Mouse (Mus musculus): ENCODE measurements at regions not wholly inside any gene's neighbourhood (a gene's known extent, or its start where the extent isn't known, plus 50 kb on each side); places are given as distances from the start of the nearest gene placed in this dataset.

- no peak for DNase-seq (ENCODE audit: low read depth)
Measured at GRCm38 (mm10) chr14:74359663-74360552, 280.7 kb upstream of the Htr2a start.

DNA sequence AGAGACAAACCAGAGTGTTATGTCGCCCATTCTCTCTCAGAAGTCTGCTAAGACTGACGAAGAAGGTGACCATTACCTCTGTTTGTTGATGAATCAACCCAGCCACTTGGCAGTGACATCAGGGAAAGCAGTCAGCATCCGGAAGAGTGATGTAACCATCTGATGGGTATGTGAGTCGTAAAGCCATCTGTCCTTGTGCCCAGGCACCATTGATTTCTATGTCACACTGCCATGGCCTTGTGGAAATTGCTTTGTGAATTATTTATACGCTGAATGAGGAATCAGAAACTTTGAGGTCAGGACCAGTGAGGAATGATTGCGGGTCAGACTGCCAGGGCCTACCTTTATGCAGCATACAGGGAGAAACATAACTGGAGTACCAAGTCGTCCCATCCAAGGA, 256.2 kb upstream of the Htr2a start:
- DNase-seq (ENCODE audit: low read depth): no peak

DNA sequence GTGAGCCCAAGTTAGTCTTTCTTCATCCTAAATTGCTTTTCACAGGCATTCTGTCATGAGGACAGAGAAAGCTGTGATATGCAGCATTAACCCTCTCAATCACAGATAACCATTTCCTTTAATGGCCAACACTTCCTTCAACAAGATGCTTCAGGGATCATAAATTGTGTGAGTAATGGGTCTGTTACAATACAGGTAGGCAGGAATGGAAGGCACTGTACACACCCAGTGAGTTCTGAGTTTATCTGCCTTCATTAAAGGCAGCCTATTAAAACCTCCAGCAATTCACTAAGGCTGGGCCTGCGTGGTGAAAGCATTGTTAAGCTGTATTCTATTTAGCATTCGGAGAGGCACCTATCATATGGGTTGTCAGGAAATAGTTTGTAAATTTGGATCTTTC, 248.2 kb upstream of the Htr2a start:
- DNase-seq (ENCODE audit: low read depth): no peak

GRCm38 (mm10) chr14:74397202-74397601, 243.4 kb upstream of the Htr2a start:
- DNase-seq (ENCODE audit: low read depth): no peak

- DNase-seq (ENCODE audit: low read depth): no peak
Measured at GRCm38 (mm10) chr14:74409441-74409840, 231.2 kb upstream of the Htr2a start.

- DNase-seq (ENCODE audit: low read depth): no peak
Measured at GRCm38 (mm10) chr14:74428226-74428625, 212.4 kb upstream of the Htr2a start.

DNA sequence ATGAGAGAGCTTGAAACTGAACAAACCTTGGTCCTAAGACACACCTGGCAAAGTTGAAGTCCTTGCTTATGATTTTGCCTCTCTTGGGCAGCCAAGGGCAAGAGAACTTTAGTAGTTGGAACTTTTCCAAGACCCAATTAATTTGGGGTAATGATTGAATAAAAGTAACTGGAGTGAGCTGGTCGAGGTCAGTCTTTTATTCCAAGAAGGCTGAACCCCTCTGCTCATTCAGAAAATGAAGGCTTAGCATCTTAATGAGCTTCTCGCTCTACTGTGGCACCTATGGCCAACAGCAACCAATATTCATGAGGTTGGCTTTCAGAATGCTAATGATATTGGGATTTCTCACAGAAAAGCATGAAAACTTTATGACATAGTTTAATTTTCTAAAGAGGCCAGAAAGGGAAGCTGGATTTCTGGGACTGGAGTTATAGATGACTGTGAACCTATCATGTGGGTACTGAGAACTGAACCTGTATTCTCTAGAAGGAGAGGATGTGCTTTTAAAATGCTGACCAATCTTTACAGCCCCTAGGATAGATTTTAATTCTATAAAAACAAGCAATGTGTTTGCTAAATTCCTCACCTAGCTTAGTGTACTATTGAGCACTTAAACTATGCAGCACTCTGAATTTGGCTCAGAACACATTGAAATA, 176.5 kb upstream of the Htr2a start:
- DNase-seq (ENCODE audit: low read depth): no peak

DNA sequence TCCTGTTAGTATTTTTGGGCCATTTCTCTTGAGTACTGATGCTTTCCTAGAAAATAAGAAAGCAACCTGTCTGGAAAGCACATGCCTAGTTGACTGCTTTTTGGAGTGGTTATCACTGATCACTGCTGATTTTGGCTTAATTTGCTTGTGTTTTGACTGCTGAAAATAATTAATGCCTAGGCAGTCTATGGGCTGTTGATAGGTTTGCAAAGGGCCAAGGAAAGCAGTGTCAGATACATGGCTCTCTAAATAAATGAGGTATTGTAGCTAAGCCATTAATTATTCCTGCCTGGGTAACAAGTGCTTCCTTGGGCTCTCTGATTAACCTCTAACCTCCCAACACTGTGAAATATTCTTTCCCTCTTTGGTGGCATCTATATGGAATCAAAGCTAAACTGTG, 145.1 kb upstream of the Htr2a start:
- DNase-seq (ENCODE audit: low read depth): no peak

GRCm38 (mm10) chr14:74511521-74511920, 129.1 kb upstream of the Htr2a start:
- DNase-seq (ENCODE audit: low read depth): no peak

GRCm38 (mm10) chr14:74516451-74516850, 124.2 kb upstream of the Htr2a start:
- DNase-seq (ENCODE audit: low read depth): no peak

- DNase-seq (ENCODE audit: low read depth): no peak
Measured at GRCm38 (mm10) chr14:74519531-74519930, 121.1 kb upstream of the Htr2a start.

DNA sequence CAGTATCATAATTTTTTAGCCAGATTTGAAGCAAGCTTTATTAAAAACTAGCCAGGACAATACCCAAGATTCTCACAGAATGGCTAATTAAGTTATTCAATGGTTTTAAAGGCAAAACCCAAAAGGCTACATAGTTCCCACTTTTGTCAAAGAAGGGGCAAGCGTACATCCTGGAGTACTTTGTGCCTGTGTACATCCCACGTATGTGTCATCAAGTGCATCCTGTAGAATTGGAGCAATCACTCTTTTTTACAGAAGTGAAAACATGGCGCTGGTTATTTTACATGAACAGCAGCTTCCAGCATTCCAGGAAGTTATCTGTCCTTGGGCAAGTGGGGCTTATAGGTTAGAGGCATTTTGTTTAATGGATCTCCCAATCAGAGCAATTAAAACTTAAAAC, 119.0 kb upstream of the Htr2a start:
- no peak for DNase-seq (ENCODE audit: low read depth)

- DNase-seq (ENCODE audit: low read depth): no peak
Measured at GRCm38 (mm10) chr14:74527246-74527645, 113.4 kb upstream of the Htr2a start.

GRCm38 (mm10) chr14:74529368-74529951, 111.2 kb upstream of the Htr2a start:
- DNase-seq (ENCODE audit: low read depth): no peak

DNA sequence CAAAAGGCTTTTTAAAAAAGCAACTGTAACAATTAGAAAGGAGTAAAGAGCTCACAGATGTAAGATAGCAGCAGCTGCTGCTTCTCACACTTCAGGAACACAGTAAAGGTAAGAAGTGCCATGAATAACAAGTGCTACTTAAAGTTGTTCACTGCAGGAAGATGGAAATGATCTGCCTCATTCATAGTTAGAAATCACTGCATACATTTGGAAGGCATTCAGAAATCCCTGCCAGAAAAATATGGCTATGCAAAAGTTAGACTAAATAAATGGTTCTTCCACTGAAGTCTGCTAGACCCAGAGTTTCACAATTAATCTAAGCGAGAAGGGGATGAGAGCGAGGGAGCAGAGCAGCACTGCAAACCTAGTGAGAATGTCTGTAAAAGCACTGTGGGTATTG, 102.5 kb upstream of the Htr2a start:
- no peak for DNase-seq (ENCODE audit: low read depth)

GRCm38 (mm10) chr14:74544028-74544427, 96.6 kb upstream of the Htr2a start:
- DNase-seq (ENCODE audit: low read depth): no peak

DNA sequence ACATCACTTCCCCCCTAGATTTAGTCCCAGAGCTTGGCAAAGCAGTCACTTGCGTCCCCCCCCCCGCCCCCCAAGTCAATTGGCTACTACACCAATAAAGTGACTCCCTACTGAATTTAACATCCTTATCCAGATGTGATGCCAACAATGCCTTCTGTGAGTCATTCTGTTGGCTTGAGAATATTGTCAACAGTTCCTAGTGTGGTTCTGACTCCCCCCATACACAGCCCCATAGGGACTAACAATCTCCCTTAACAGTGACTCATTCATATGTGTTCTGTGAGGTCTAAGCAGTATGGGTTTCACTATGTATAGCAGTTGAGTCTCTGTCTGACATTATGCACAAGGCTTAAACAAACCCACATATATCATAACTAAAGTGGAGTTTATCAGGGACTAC, 89.5 kb upstream of the Htr2a start:
- DNase-seq (ENCODE audit: low read depth): no peak

DNA sequence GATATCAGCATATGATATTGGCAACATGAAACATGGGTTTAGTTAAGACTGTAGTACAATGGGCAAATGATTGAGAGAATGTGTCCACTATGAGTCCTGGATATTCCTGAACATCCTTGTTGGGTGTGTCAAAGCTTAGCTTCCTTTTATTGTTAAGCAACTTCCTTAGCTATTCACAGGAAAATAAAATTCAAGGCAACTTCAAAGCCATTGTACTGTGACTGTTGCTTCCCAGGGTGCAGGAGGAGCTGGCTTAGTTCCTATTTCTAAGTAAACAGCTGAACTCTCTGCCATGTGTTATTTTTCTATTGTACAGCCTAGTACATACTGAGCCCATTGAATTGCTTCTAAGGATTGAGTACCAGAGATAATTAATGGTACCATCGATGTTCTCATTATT, 87.0 kb upstream of the Htr2a start:
- no peak for DNase-seq (ENCODE audit: low read depth)

GRCm38 (mm10) chr14:74558359-74558758, 82.3 kb upstream of the Htr2a start:
- DNase-seq (ENCODE audit: low read depth): no peak
